Mouse (Mus musculus) lung, embryonic 16.5 days (tissue): Measurements from ENCODE around the gene Vill. TPM values are rescaled to one million over a fixed set of nuclear protein-coding genes. Genes with fewer than 3 reads are reported as not detected.
A peak's percentile ranks its signal among the peaks of the same experiment; 100 is the strongest.

Experiments used
- ATAC-seq: fragments of 200-750 bp; cut with Nextera tagmentation; 2 replicates; pipeline ENCODE4 v1.8.0; 2017; ENCODE audit warnings: low read depth, mild to moderate bottlenecking, moderate library complexity
- H3K27ac ChIP-seq: fragments of 300-500 bp; sonication (generic); 2 replicates; pipeline ENCODE4 v1.5.1; 2014; ENCODE audit warnings: mild to moderate bottlenecking, control low read depth, low read length
- H3K27me3 ChIP-seq: fragments of 300-500 bp; sonication (generic); 2 replicates; pipeline ENCODE4 v1.6.1; 2014; ENCODE audit warnings: low read depth, low read length, mixed read lengths; ENCODE audit not compliant: control insufficient read depth, insufficient read depth
- H3K36me3 ChIP-seq: fragments of 300-500 bp; sonication (generic); 2 replicates; pipeline ENCODE4 v1.6.1; 2014; ENCODE audit warnings: low read length; ENCODE audit not compliant: control insufficient read depth, insufficient read depth
- H3K4me1 ChIP-seq: fragments of 300-500 bp; sonication (generic); replicated peaks from 2 replicates; pipeline ENCODE4 v1.6.1; 2014; ENCODE audit warnings: low read length, mixed read lengths; ENCODE audit not compliant: control insufficient read depth, insufficient read depth
- H3K4me2 ChIP-seq: fragments of 300-500 bp; sonication (generic); 2 replicates; pipeline ENCODE4 v1.6.1; 2014; ENCODE audit warnings: low read depth, low read length, control low read depth
- H3K4me3 ChIP-seq: fragments of 300-500 bp; sonication (generic); 2 replicates; pipeline ENCODE4 v1.5.1; 2014; ENCODE audit warnings: mild to moderate bottlenecking, low read length, control low read depth
- H3K9ac ChIP-seq: fragments of 300-500 bp; sonication (generic); 2 replicates; pipeline ENCODE4 v1.6.1; 2014; ENCODE audit warnings: low read length, control low read depth
- H3K9me3 ChIP-seq: fragments of 300-500 bp; sonication (generic); 2 replicates; pipeline ENCODE4 v1.6.1; 2016; ENCODE audit warnings: low read length; ENCODE audit not compliant: control insufficient read depth
- WGBS: fragments of 180-500 bp; shearing (Covaris S2); extraction: QIAGEN DNeasy Blood & Tissue Kit; methylation state at CpG from one replicate; pipeline ENCODE4 v1.1.7; 2014; 5-methylcytosine and 5-hydroxymethylcytosine counted together
- polyA plus RNA-seq: library from polyadenylated mRNA; unstranded; fragments of >200 nt; fragmentation: Nextera tagmentation; extraction: Ambion mirVana; gene quantifications from 2 replicates; pipeline ENCODE4 v1.2.1, GENCODE M21; 2015

Gene Vill
- polyA plus RNA-seq, 1 experiment from 2014 or later, result 38.2 TPM

DNA sequence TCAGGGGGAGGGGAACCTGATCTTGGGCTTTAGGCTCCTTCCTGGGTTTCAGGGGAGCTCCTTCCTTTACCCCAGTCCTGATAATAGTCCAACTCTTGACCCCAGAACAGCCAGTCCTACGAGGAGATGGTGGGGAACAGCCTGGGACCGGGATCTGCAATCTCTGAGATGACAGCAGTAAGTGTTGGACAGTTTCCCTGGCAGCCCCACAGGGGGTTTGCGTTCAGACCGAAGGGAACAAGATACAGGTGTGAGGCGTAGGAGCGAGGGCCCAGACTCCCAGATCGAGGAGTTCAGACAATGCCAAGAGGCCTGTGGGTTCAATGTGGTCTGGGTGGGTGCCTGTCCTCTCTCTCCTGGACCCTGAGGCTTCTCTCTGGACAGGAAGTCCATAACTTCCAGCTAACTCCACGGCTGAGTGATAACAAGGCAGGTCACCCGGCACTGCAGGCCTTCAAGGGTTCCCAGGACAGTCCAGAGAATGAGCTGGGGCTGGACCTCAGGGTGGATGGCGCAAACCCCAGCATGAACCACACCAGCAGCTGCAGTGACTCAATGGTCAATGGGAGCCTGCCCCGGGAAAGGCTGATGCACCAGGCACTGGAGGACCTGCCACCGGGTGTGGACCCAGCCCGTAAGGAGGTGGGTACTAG, 17.7 kb downstream of the Vill start:
- no peak for ATAC-seq
- Histone ChIP-seq H3K4me1 (peaks cover 6% of the 10 kb centered on the region), H3K27ac (no peak overlapping the region), H3K36me3 (peaks cover 7% of the 10 kb centered on the region; the same call in 1 of the 2 replicates), H3K9ac (no peak overlapping the region), H3K4me3 (no peak overlapping the region), H3K9me3 (no peaks in the 10 kb centered on the region), H3K27me3 (no peaks in the 10 kb centered on the region), H3K4me2 (no peak overlapping the region)
- 66% methylated on average over 13 of the region's 13 CpGs for WGBS

- Histone ChIP-seq H3K4me3 (no peak overlapping the region), H3K9ac (no peak overlapping the region), H3K27me3 (no peaks in the 10 kb centered on the region), H3K4me1 (peaks cover 6% of the 10 kb centered on the region), H3K36me3 (peaks cover 7% of the 10 kb centered on the region; the same call in 1 of the 2 replicates), H3K9me3 (no peaks in the 10 kb centered on the region), H3K4me2 (no peak overlapping the region), H3K27ac (no peak overlapping the region)
- 60% methylated on average over 9 of the region's 9 CpGs for WGBS
- no peak for ATAC-seq
Observed at GRCm38 (mm10) chr9:119071786-119072185, 19.2 kb downstream of the Vill start.

DNA sequence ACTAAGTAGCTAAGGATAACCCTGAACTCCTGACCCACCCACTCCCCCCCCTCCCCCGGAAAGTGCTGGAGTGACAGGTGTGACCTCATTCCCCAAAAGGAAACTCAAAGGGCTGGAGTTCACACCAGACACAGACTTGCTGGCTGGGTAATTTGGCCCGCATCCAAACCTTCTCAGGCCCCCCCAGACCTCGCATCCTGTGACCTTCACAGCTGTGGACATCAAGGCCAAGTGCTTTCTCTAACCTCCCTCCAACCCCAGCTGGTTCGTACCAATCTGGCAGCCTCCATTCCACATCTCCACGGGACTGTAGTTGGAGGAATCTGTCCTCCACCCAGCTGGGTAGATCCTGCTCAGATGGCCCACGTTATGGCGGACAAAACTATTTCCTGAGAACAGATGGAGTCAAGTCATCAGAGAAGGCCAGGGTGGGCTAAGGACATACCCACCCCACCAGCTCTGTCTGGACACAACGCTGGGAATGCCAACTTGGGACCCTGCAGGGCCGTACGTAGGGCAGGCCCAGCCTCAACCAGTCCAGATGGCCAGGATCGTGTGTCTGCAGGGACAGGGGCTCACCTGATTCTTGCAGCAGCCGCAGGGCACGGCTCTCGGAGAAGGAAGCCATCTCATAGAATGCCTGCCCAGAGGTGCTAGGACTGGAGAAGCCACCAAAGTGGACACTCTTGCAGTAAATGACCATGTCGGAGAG, 20.8 kb downstream of the Vill start:
- no peak overlapping the region for H3K27ac ChIP-seq
- WGBS, result 68% methylated on average over 15 of the region's 15 CpGs
- H3K9me3 ChIP-seq, result no peaks in the 10 kb centered on the region

GRCm38 (mm10) chr9:119075685-119076084, 23.1 kb downstream of the Vill start:
- no peaks in the 10 kb centered on the region for H3K9me3 ChIP-seq
- peaks cover 7% of the 10 kb centered on the region; the same call in 1 of the 2 replicates for H3K36me3 ChIP-seq
- 57% methylated on average over 16 of the region's 16 CpGs for WGBS
- peaks cover 2% of the 10 kb centered on the region; the same call in 1 of the 2 replicates for H3K4me1 ChIP-seq
- no peak overlapping the region for H3K27ac ChIP-seq
- H3K27me3 ChIP-seq, result no peaks in the 10 kb centered on the region
- no peak overlapping the region for H3K4me3 ChIP-seq
- no peak overlapping the region for H3K4me2 ChIP-seq
- H3K9ac ChIP-seq, result no peak overlapping the region
- peak; percentile 47 for ATAC-seq

More for the DNA sequence above, 20.8 kb downstream of the Vill start:
- Histone ChIP-seq H3K27me3 (no peaks in the 10 kb centered on the region), H3K4me3 (no peak overlapping the region), H3K36me3 (peaks cover 7% of the 10 kb centered on the region; the same call in 1 of the 2 replicates), H3K9ac (no peak overlapping the region), H3K4me1 (peaks cover 2% of the 10 kb centered on the region), H3K4me2 (no peak overlapping the region)
- no peak for ATAC-seq

- Histone ChIP-seq H3K9ac (no peak overlapping the region), H3K27ac (no peak overlapping the region), H3K9me3 (no peaks in the 10 kb centered on the region), H3K27me3 (no peaks in the 10 kb centered on the region), H3K36me3 (no peaks in the 10 kb centered on the region), H3K4me1 (peaks cover 2% of the 10 kb centered on the region; the same call in 1 of the 2 replicates), H3K4me2 (no peak overlapping the region), H3K4me3 (no peak overlapping the region)
- WGBS, result 68% methylated on average over 5 of the region's 5 CpGs
- ATAC-seq, result no peak
Observed at GRCm38 (mm10) chr9:119080040-119080675, 27.6 kb downstream of the Vill start.

GRCm38 (mm10) chr9:119082039-119082438, 29.5 kb downstream of the Vill start:
- Histone ChIP-seq H3K27me3 (no peaks in the 10 kb centered on the region), H3K9ac (no peak overlapping the region), H3K4me3 (no peak overlapping the region), H3K4me2 (no peak overlapping the region), H3K27ac (no peak overlapping the region; the same call in 1 of the 2 replicates), H3K9me3 (no peaks in the 10 kb centered on the region), H3K36me3 (no peaks in the 10 kb centered on the region), H3K4me1 (peaks cover 2% of the 10 kb centered on the region; the same call in 1 of the 2 replicates)
- 40% methylated on average over 8 of the region's 8 CpGs for WGBS
- peak; percentile 42; the same call in 1 of the 2 replicates for ATAC-seq

- no peak overlapping the region; the same call in 1 of the 2 replicates for H3K27ac ChIP-seq
- H3K4me2 ChIP-seq, result no peak overlapping the region
- H3K4me1 ChIP-seq, result peaks cover 7% of the 10 kb centered on the region
- H3K9ac ChIP-seq, result no peak overlapping the region
- no peaks in the 10 kb centered on the region for H3K27me3 ChIP-seq
- no peaks in the 10 kb centered on the region for H3K36me3 ChIP-seq
- ATAC-seq, result no peak; the same call in 1 of the 2 replicates
- 75% methylated on average over 7 of the region's 7 CpGs for WGBS
- no peak overlapping the region for H3K4me3 ChIP-seq
- no peaks in the 10 kb centered on the region for H3K9me3 ChIP-seq
Observed at GRCm38 (mm10) chr9:119082656-119083430, 30.3 kb downstream of the Vill start.

GRCm38 (mm10) chr9:119083966-119084365, 31.4 kb downstream of the Vill start:
- Histone ChIP-seq H3K9me3 (no peaks in the 10 kb centered on the region), H3K4me1 (peaks cover 9% of the 10 kb centered on the region)
- no peak for ATAC-seq

More at GRCm38 (mm10) chr9:119083966-119084365, 31.4 kb downstream of the Vill start:
- WGBS, result 65% methylated on average over 10 of the region's 10 CpGs
- Histone ChIP-seq H3K9ac (no peak overlapping the region), H3K4me2 (no peak overlapping the region), H3K36me3 (no peaks in the 10 kb centered on the region), H3K27ac (no peak overlapping the region), H3K27me3 (no peaks in the 10 kb centered on the region), H3K4me3 (no peak overlapping the region)
